Mouse (Mus musculus) stomach, embryonic 14.5 days (tissue): ENCODE results near the gene Mypn. TPM values are rescaled to one million over a fixed set of nuclear protein-coding genes. Genes with fewer than 3 reads are reported as not detected.

Source experiments
- ATAC-seq: fragments of 200-750 bp; cut with Nextera tagmentation; 2 replicates; pipeline ENCODE4 v1.8.0; 2017; ENCODE audit warnings: low read depth, moderate TSS enrichment; ENCODE audit not compliant: insufficient number of reproducible peaks, insufficient read depth, low FRiP score
- H3K27ac ChIP-seq: fragments of 300-500 bp; sonication (generic); 2 replicates; pipeline ENCODE4 v1.5.1; 2014; ENCODE audit warnings: mild to moderate bottlenecking, low read length, moderate library complexity, mixed read lengths
- H3K27me3 ChIP-seq: fragments of 300-500 bp; sonication (generic); 2 replicates; pipeline ENCODE4 v1.6.1; 2014; ENCODE audit warnings: low read length, control low read depth, mixed read lengths; ENCODE audit not compliant: control insufficient read depth, insufficient read depth
- H3K36me3 ChIP-seq: fragments of 300-500 bp; sonication (generic); 2 replicates; pipeline ENCODE4 v1.6.1; 2014; ENCODE audit warnings: mild to moderate bottlenecking, control low read depth, low read length, moderate library complexity, mixed read lengths; ENCODE audit not compliant: control insufficient read depth, insufficient read depth
- H3K4me1 ChIP-seq: fragments of 300-500 bp; sonication (generic); 2 replicates; pipeline ENCODE4 v1.6.1; 2014; ENCODE audit warnings: low read length, control low read depth, mixed read lengths; ENCODE audit not compliant: control insufficient read depth, insufficient read depth
- H3K4me2 ChIP-seq: fragments of 300-500 bp; sonication (generic); replicated peaks from 2 replicates; pipeline ENCODE4 v1.6.1; 2014; ENCODE audit warnings: low read depth, low read length, control low read depth
- H3K4me3 ChIP-seq: fragments of 300-500 bp; sonication (generic); 2 replicates; pipeline ENCODE4 v1.5.1; 2014; ENCODE audit warnings: low read depth, low read length, control low read depth
- H3K9ac ChIP-seq: fragments of 300-500 bp; sonication (generic); replicated peaks from 2 replicates; pipeline ENCODE4 v1.6.1; 2014; ENCODE audit warnings: low read depth, mild to moderate bottlenecking, control low read depth, low read length, moderate library complexity, mixed read lengths
- H3K9me3 ChIP-seq: fragments of 300-500 bp; sonication (generic); 2 replicates; pipeline ENCODE4 v1.6.1; 2016; ENCODE audit warnings: low read depth, low read length, control low read depth; ENCODE audit not compliant: control insufficient read depth
- WGBS: fragments of 180-500 bp; shearing (Covaris S2); extraction: QIAGEN DNeasy Blood & Tissue Kit; methylation state at CpG from one replicate; pipeline ENCODE4 v1.1.7; 2014; 5-methylcytosine and 5-hydroxymethylcytosine counted together
- polyA plus RNA-seq: library from polyadenylated mRNA; unstranded; fragments of >200 nt; fragmentation: Nextera tagmentation; extraction: Ambion mirVana; gene quantifications from 2 replicates; pipeline ENCODE4 v1.2.1, GENCODE M21; 2014

Mypn gene
- polyA plus RNA-seq, 1 experiment from 2014 or later, result not detected

GRCm38 (mm10) chr10:63123141-63123540, 80.6 kb downstream of the Mypn start:
- no peaks in the 10 kb centered on the region for H3K9me3 ChIP-seq
- H3K4me1 ChIP-seq, result no peaks in the 10 kb centered on the region
- H3K27ac ChIP-seq, result no peak overlapping the region
- no peak for ATAC-seq
- H3K4me3 ChIP-seq, result no peak overlapping the region
- H3K36me3 ChIP-seq, result no peaks in the 10 kb centered on the region
- no peak overlapping the region for H3K9ac ChIP-seq
- no peaks in the 10 kb centered on the region for H3K27me3 ChIP-seq
- WGBS, result 84% methylated on average over 8 of the region's 8 CpGs
- no peak overlapping the region for H3K4me2 ChIP-seq

DNA sequence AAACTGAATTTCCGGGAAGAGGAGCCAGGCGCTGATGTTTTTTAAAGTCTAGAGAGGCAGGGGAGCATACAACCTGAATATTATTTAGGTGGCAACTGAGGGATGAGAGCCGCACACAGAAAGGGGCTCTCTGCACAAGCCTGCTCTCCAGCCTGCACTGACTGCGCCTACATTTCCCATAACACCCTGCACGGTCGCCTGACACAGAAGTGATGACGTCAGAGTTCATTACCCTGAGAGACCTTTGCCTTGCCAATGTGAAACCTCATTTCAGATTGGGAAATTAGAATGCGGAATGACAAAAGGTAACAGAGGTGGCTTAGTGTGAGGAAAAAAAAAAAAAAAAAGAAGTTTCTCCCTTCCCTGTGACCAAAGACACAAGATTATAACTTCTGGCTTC, 81.2 kb downstream of the Mypn start:
- Histone ChIP-seq H3K4me3 (no peak overlapping the region), H3K4me1 (no peaks in the 10 kb centered on the region), H3K27me3 (no peaks in the 10 kb centered on the region), H3K9ac (no peak overlapping the region), H3K36me3 (no peaks in the 10 kb centered on the region), H3K4me2 (no peak overlapping the region), H3K9me3 (no peaks in the 10 kb centered on the region), H3K27ac (no peak overlapping the region)
- 31% methylated on average over 8 of the region's 8 CpGs for WGBS
- no peak for ATAC-seq

GRCm38 (mm10) chr10:63121961-63122360, 81.8 kb downstream of the Mypn start:
- H3K27ac ChIP-seq, result no peak overlapping the region
- no peaks in the 10 kb centered on the region for H3K27me3 ChIP-seq
- H3K4me2 ChIP-seq, result no peak overlapping the region
- no peak overlapping the region for H3K9ac ChIP-seq
- H3K4me1 ChIP-seq, result no peaks in the 10 kb centered on the region
- H3K36me3 ChIP-seq, result no peaks in the 10 kb centered on the region
- ATAC-seq, result no peak
- WGBS, result 84% methylated on average over 14 of the region's 14 CpGs
- H3K4me3 ChIP-seq, result no peak overlapping the region
- H3K9me3 ChIP-seq, result no peaks in the 10 kb centered on the region

GRCm38 (mm10) chr10:63119916-63120315, 83.8 kb downstream of the Mypn start:
- no peak overlapping the region for H3K4me3 ChIP-seq
- H3K4me2 ChIP-seq, result no peak overlapping the region
- no peak overlapping the region for H3K9ac ChIP-seq
- ATAC-seq, result no peak
- H3K36me3 ChIP-seq, result no peaks in the 10 kb centered on the region
- H3K27ac ChIP-seq, result no peak overlapping the region
- no peaks in the 10 kb centered on the region for H3K27me3 ChIP-seq
- H3K4me1 ChIP-seq, result no peaks in the 10 kb centered on the region
- 78% methylated on average over 14 of the region's 14 CpGs for WGBS
- H3K9me3 ChIP-seq, result no peaks in the 10 kb centered on the region

GRCm38 (mm10) chr10:63117583-63117982, 86.2 kb downstream of the Mypn start:
- no peak overlapping the region for H3K27ac ChIP-seq
- no peak for ATAC-seq
- H3K4me2 ChIP-seq, result no peak overlapping the region
- 95% methylated on average over 8 of the region's 8 CpGs for WGBS
- no peaks in the 10 kb centered on the region for H3K36me3 ChIP-seq
- no peak overlapping the region for H3K4me3 ChIP-seq
- H3K9ac ChIP-seq, result no peak overlapping the region
- no peaks in the 10 kb centered on the region for H3K27me3 ChIP-seq
- no peaks in the 10 kb centered on the region for H3K9me3 ChIP-seq
- H3K4me1 ChIP-seq, result no peaks in the 10 kb centered on the region

DNA sequence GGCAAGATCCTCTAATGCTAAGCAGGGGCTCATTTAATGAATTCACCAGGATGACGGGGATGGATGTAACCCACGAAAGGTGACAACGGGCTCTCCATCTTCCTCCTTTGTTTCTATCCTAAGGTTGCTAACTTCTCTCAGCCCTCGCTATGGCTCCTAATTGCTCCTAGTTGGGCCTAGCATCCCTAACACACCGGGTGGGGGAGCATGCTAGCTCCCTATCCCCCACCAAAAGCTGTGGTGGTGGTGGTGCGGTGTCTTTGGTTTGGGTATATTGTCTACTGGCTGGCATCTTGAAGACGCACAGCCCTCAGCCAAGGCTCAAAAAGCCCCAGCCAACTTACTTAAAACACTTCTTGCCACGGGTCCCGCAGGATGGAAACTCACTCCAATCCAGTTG, 87.4 kb downstream of the Mypn start:
- no peak overlapping the region for H3K27ac ChIP-seq
- H3K27me3 ChIP-seq, result no peaks in the 10 kb centered on the region
- ATAC-seq, result no peak
- H3K36me3 ChIP-seq, result no peaks in the 10 kb centered on the region
- no peaks in the 10 kb centered on the region for H3K4me1 ChIP-seq
- no peak overlapping the region for H3K4me2 ChIP-seq
- 93% methylated on average over 9 of the region's 9 CpGs for WGBS
- no peak overlapping the region for H3K9ac ChIP-seq
- no peaks in the 10 kb centered on the region for H3K9me3 ChIP-seq
- H3K4me3 ChIP-seq, result no peak overlapping the region

DNA sequence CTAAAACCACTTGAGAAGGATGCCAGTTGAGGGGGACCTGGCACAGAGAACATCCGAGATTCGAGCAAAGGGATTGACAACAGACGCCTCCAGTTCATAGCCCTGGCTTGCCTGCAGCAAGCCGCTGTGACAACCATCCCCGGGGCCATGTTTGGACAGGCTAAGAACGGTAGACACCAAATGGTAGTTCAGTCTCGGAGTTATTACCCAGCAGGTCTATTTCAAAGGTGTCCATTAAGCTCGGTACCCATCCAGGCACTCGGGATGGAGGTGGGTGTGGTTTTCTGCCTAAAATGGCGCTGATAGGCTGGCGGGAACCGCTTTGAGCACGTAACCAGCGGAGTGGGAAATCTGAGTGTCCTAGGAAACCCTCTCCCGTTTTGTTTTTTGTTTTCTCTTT, 87.9 kb downstream of the Mypn start:
- no peaks in the 10 kb centered on the region for H3K36me3 ChIP-seq
- no peak for ATAC-seq
- no peaks in the 10 kb centered on the region for H3K4me1 ChIP-seq
- no peak overlapping the region for H3K4me3 ChIP-seq
- no peaks in the 10 kb centered on the region for H3K27me3 ChIP-seq
- 87% methylated on average over 15 of the region's 15 CpGs for WGBS
- no peak overlapping the region for H3K4me2 ChIP-seq
- no peak overlapping the region for H3K27ac ChIP-seq
- no peak overlapping the region for H3K9ac ChIP-seq
- H3K9me3 ChIP-seq, result no peaks in the 10 kb centered on the region

DNA sequence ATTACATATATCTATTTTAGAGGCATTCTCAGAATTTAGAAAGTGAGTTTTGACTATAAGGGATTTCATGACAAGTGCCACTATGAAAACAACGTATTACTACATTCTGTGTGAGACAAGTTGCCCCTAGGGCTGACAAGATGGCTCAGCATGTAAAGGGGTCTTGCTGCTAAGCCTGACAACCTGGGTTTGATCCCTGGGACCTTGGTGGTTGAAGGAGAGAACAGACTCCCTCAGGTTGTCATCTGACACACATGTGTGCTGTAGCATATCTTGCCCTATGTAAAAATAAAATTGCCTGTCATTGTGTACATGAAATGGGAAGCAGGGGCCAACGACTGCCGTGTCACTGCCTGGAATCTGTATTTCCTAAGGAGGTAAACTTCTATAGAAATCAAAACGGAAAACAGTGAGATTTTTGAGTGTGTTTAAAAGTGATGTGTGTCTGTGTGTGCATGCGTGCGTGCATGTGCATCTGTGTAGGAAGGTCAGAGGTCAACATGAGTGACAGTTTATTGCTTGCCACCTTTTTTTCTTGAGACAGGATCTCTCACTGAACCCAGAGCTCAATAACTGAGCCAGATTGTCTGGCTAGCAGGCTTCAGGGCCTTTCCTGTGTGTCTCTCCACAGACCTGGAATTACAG, 89.9 kb downstream of the Mypn start:
- H3K9me3 ChIP-seq, result no peaks in the 10 kb centered on the region
- 80% methylated on average over 6 of the region's 6 CpGs for WGBS
- no peak overlapping the region for H3K9ac ChIP-seq
- no peaks in the 10 kb centered on the region for H3K27me3 ChIP-seq
- ATAC-seq, result no peak
- no peak overlapping the region for H3K27ac ChIP-seq
- no peak overlapping the region for H3K4me2 ChIP-seq
- no peaks in the 10 kb centered on the region for H3K4me1 ChIP-seq
- H3K36me3 ChIP-seq, result no peaks in the 10 kb centered on the region
- H3K4me3 ChIP-seq, result no peak overlapping the region

DNA sequence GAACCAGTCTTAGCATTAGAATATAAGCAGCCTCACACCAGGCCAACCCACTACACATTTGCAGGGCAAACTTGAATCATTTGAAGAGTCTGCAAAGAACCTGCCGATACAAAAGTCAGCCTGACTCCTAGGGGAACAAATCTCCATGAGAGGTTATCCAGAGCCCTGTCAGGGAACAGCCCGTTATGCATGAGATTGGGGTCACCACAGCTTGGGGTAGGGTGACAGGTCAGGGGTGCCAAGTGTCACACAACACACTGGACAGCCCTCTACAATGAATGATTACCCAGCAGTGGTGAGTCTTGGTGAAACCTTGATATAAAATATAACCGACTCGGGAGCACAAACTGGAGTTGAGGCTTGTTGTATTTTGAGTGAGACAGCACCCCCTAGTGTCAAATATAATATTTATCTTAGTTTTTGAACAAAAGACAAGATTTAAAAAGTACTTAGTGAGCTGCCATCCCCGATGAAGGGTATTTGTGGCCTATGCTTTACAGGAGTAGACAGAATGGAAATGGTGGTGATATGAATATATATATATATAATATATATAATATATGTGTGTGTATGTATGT, 90.6 kb downstream of the Mypn start:
- no peaks in the 10 kb centered on the region for H3K4me1 ChIP-seq
- no peaks in the 10 kb centered on the region for H3K27me3 ChIP-seq
- H3K4me2 ChIP-seq, result no peak overlapping the region
- no peak for ATAC-seq
- no peaks in the 10 kb centered on the region for H3K9me3 ChIP-seq
- no peak overlapping the region for H3K27ac ChIP-seq
- 57% methylated on average over 5 of the region's 5 CpGs for WGBS
- H3K4me3 ChIP-seq, result no peak overlapping the region
- H3K9ac ChIP-seq, result no peak overlapping the region
- no peaks in the 10 kb centered on the region for H3K36me3 ChIP-seq
